Mouse (Mus musculus) limb, embryonic 14.5 days (tissue): ENCODE results near the gene Sema5b. TPM values are rescaled to one million over a fixed set of nuclear protein-coding genes. Genes with fewer than 3 reads are reported as not detected.
A peak's percentile ranks its signal among the peaks of the same experiment; 100 is the strongest.

Experiments
- ATAC-seq: fragments of 200-750 bp; cut with Nextera tagmentation; 2 replicates; pipeline ENCODE4 v1.8.0; 2017; ENCODE audit warnings: low read depth, moderate number of reproducible peaks, moderate TSS enrichment; ENCODE audit not compliant: low FRiP score
- DNase-seq: peaks from one replicate; pipeline ENCODE4 v3.0.0-alpha.2; 2015; ENCODE audit warnings: low spot score
- H3K27ac ChIP-seq: fragments of 300-500 bp; sonication (generic); replicated peaks from 2 replicates; pipeline ENCODE4 v1.5.1; 2014; ENCODE audit warnings: low read depth, mild to moderate bottlenecking, low read length, moderate library complexity, mixed read lengths
- H3K27me3 ChIP-seq: fragments of 300-500 bp; sonication (generic); 2 replicates; pipeline ENCODE4 v1.6.1; 2014; ENCODE audit warnings: low read length, mixed read lengths; ENCODE audit not compliant: control insufficient read depth, insufficient read depth
- H3K36me3 ChIP-seq: fragments of 300-500 bp; sonication (generic); 2 replicates; pipeline ENCODE4 v1.6.1; 2014; ENCODE audit warnings: mild to moderate bottlenecking, low read length, moderate library complexity, mixed read lengths; ENCODE audit not compliant: control insufficient read depth, insufficient read depth
- H3K4me1 ChIP-seq: fragments of 300-500 bp; sonication (generic); 2 replicates; pipeline ENCODE4 v1.6.1; 2014; ENCODE audit warnings: antibody characterized with exemption, low read length, mixed read lengths; ENCODE audit not compliant: control insufficient read depth, insufficient read depth
- H3K4me2 ChIP-seq: fragments of 300-500 bp; sonication (generic); replicated peaks from 2 replicates; pipeline ENCODE4 v1.6.1; 2014; ENCODE audit warnings: low read depth, mild to moderate bottlenecking, low read length, moderate library complexity; ENCODE audit not compliant: severe bottlenecking
- H3K4me3 ChIP-seq: fragments of 300-500 bp; sonication (generic); replicated peaks from 2 replicates; pipeline ENCODE4 v1.5.1; 2014; ENCODE audit warnings: low read length
- H3K9ac ChIP-seq: fragments of 300-500 bp; sonication (generic); 2 replicates; pipeline ENCODE4 v1.6.1; 2014; ENCODE audit warnings: mild to moderate bottlenecking, low read depth, low read length, moderate library complexity; ENCODE audit not compliant: severe bottlenecking
- H3K9me3 ChIP-seq: fragments of 300-500 bp; sonication (generic); 2 replicates; pipeline ENCODE4 v1.6.1; 2016; ENCODE audit warnings: low read length; ENCODE audit not compliant: control insufficient read depth
- POLR2A ChIP-seq: fragments of 200-500 bp; IDR thresholded peaks from 2 replicates; pipeline ENCODE4 v1.8.0; 2012; ENCODE audit warnings: inconsistent platforms, mild to moderate bottlenecking, moderate library complexity, borderline replicate concordance; ENCODE audit not compliant: insufficient read depth, insufficient read length; ENCODE audit errors: extremely low read depth
- WGBS: fragments of 180-500 bp; shearing (Covaris S2); extraction: QIAGEN DNeasy Blood & Tissue Kit; methylation state at CpG from one replicate; pipeline ENCODE4 v1.1.7; 2014; 5-methylcytosine and 5-hydroxymethylcytosine counted together
- polyA plus RNA-seq, 2 experiments: library from polyadenylated mRNA; depleted of rRNA in 1 of 2; stranded (reverse) in 1 of 2; unstranded in 1 of 2; fragments of >200 nt; fragmentation: Nextera tagmentation in 1 of 2; extraction: Ambion mirVana in 1 of 2; gene quantifications; 2 replicates each; pipeline versions ENCODE4 v1.2.1 to v1.2.3; 2012 to 2014

Sema5b gene
- polyA plus RNA-seq, 2 experiments, result 4.2 to 17.4 TPM

- no peaks in the 10 kb centered on the region for H3K9me3 ChIP-seq
- DNase-seq, result no peak
- no peak for ATAC-seq
- no peaks in the 10 kb centered on the region for H3K36me3 ChIP-seq
- no peaks in the 10 kb centered on the region for H3K27me3 ChIP-seq
- H3K27ac ChIP-seq, result no peak overlapping the region
- peaks cover 11% of the 10 kb centered on the region for H3K4me1 ChIP-seq
- 71% methylated on average over 6 of the region's 6 CpGs for WGBS
- TF ChIP-seq POLR2A, result no peak
- no peak overlapping the region for H3K4me2 ChIP-seq
- no peak overlapping the region for H3K4me3 ChIP-seq
- H3K9ac ChIP-seq, result no peak overlapping the region
Observed at GRCm38 (mm10) chr16:35609561-35609960, 68.6 kb downstream of the Sema5b start.

GRCm38 (mm10) chr16:35613851-35614804 lies 73.2 kb downstream of the Sema5b start:
- Histone ChIP-seq H3K9ac (no peak overlapping the region), H3K36me3 (no peaks in the 10 kb centered on the region), H3K9me3 (no peaks in the 10 kb centered on the region), H3K4me3 (no peak overlapping the region), H3K4me1 (peaks cover 15% of the 10 kb centered on the region), H3K27me3 (no peaks in the 10 kb centered on the region), H3K27ac (no peak overlapping the region), H3K4me2 (no peak overlapping the region)
- 35% methylated on average over 17 of the region's 17 CpGs for WGBS
- ATAC-seq (peak; percentile 44; the same call in 1 of the 2 replicates), DNase-seq (peak; percentile 31)
- TF ChIP-seq POLR2A, result no peak

GRCm38 (mm10) chr16:35617732-35618131 lies 76.8 kb downstream of the Sema5b start:
- H3K4me3 ChIP-seq, result no peak overlapping the region
- H3K4me2 ChIP-seq, result no peak overlapping the region
- DNase-seq (no peak), ATAC-seq (no peak)
- H3K9ac ChIP-seq, result no peak overlapping the region
- no peaks in the 10 kb centered on the region for H3K36me3 ChIP-seq
- WGBS, result 80% methylated on average over 4 of the region's 4 CpGs
- H3K9me3 ChIP-seq, result no peaks in the 10 kb centered on the region
- TF ChIP-seq POLR2A, result no peak
- peaks cover 15% of the 10 kb centered on the region for H3K4me1 ChIP-seq
- no peak overlapping the region for H3K27ac ChIP-seq
- H3K27me3 ChIP-seq, result no peaks in the 10 kb centered on the region

GRCm38 (mm10) chr16:35623026-35623425 lies 82.1 kb downstream of the Sema5b start:
- H3K4me3 ChIP-seq, result no peak overlapping the region
- no peak for TF ChIP-seq POLR2A
- no peaks in the 10 kb centered on the region for H3K9me3 ChIP-seq
- no peak overlapping the region for H3K27ac ChIP-seq
- no peak overlapping the region for H3K4me2 ChIP-seq
- WGBS, result 88% methylated on average over 2 of the region's 2 CpGs
- no peaks in the 10 kb centered on the region for H3K27me3 ChIP-seq
- ATAC-seq (no peak), DNase-seq (no peak)
- no peaks in the 10 kb centered on the region for H3K36me3 ChIP-seq
- peaks cover 17% of the 10 kb centered on the region for H3K4me1 ChIP-seq
- H3K9ac ChIP-seq, result no peak overlapping the region

DNA sequence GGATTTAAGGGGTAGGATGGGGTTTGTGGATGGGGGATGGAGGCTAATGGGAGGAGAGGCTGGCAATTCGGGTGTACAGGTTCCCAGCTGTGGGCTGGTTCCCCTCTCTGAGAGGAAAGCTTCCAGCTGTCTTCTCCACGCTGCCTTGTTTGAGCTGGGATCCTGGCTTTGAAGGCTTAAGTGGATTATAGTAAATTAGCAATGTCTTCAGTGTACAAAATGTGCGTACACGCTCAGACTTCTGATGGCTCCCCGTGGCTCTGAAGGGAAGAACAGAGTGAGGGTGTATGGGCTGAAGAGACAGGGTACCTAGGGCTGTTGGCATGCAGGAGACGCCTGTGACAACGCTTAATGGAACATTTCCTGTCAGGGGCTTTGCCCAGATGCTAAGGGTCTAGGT lies 83.0 kb downstream of the Sema5b start:
- DNase-seq, result no peak
- WGBS, result 61% methylated on average over 7 of the region's 7 CpGs
- no peaks in the 10 kb centered on the region for H3K9me3 ChIP-seq
- no peak overlapping the region for H3K27ac ChIP-seq
- no peak for TF ChIP-seq POLR2A
- no peak overlapping the region for H3K9ac ChIP-seq
- H3K36me3 ChIP-seq, result no peaks in the 10 kb centered on the region
- no peak for ATAC-seq
- H3K4me1 ChIP-seq, result peaks cover 17% of the 10 kb centered on the region
- no peaks in the 10 kb centered on the region for H3K27me3 ChIP-seq
- H3K4me2 ChIP-seq, result no peak overlapping the region
- no peak overlapping the region for H3K4me3 ChIP-seq
